Mouse (Mus musculus): ENCODE measurements around the gene Gm826.
A peak's percentile ranks its signal among the peaks of the same experiment; 100 is the strongest.

The Gm826 gene

GRCm38 (mm10) chr2:160353581-160353980 is 19.6 kb upstream of the Gm826 start:
- DNase-seq = no peak

GRCm38 (mm10) chr2:160351038-160351574 is 17.1 kb upstream of the Gm826 start:
- DNase-seq = peak; percentile 83 to 94

- DNase-seq = no peak
Observed at GRCm38 (mm10) chr2:160349578-160349977, 15.6 kb upstream of the Gm826 start.

- DNase-seq = no peak
Observed at GRCm38 (mm10) chr2:160348796-160349195, 14.8 kb upstream of the Gm826 start.

- peak in 1 of 2 experiments; percentile 19 for DNase-seq
Observed at GRCm38 (mm10) chr2:160348072-160348604, 14.2 kb upstream of the Gm826 start.

GRCm38 (mm10) chr2:160345644-160346043 is 11.7 kb upstream of the Gm826 start:
- DNase-seq = no peak

GRCm38 (mm10) chr2:160340121-160340520 is 6.2 kb upstream of the Gm826 start:
- no peak for DNase-seq

- DNase-seq = no peak
Observed at GRCm38 (mm10) chr2:160339595-160339994, 5.6 kb upstream of the Gm826 start.

- DNase-seq = no peak
Observed at GRCm38 (mm10) chr2:160336053-160336452, 2.1 kb upstream of the Gm826 start.

- DNase-seq = no peak
Observed at GRCm38 (mm10) chr2:160335043-160335442, 1.1 kb upstream of the Gm826 start.

- DNase-seq = peak in 1 of 2 experiments; percentile 49
Observed at GRCm38 (mm10) chr2:160332516-160333325, 1.2 kb downstream of the Gm826 start.

GRCm38 (mm10) chr2:160328886-160329285 is 5.1 kb downstream of the Gm826 start:
- DNase-seq = peak; percentile 21 to 62

- no peak for DNase-seq
Observed at GRCm38 (mm10) chr2:160327716-160328115, 6.2 kb downstream of the Gm826 start.

- DNase-seq = peak; percentile 69 to 83
Observed at GRCm38 (mm10) chr2:160327167-160327566, 6.8 kb downstream of the Gm826 start.

GRCm38 (mm10) chr2:160325105-160325644 is 8.8 kb downstream of the Gm826 start:
- DNase-seq = no peak

- peak in 1 of 2 experiments; percentile 13 for DNase-seq
Observed at GRCm38 (mm10) chr2:160321829-160322228, 12.1 kb downstream of the Gm826 start.

- DNase-seq = no peak
Observed at GRCm38 (mm10) chr2:160318255-160318654, 15.7 kb downstream of the Gm826 start.

- DNase-seq = no peak
Observed at GRCm38 (mm10) chr2:160313595-160314007, 20.4 kb downstream of the Gm826 start.

GRCm38 (mm10) chr2:160305070-160305469 is 28.9 kb downstream of the Gm826 start:
- no peak for DNase-seq

- no peak for DNase-seq
Observed at GRCm38 (mm10) chr2:160303992-160304391, 30.0 kb downstream of the Gm826 start.

- no peak for DNase-seq
Observed at GRCm38 (mm10) chr2:160302013-160302412, 31.9 kb downstream of the Gm826 start.

- peak; percentile 46 to 49 for DNase-seq
Observed at GRCm38 (mm10) chr2:160298586-160298985, 35.4 kb downstream of the Gm826 start.

GRCm38 (mm10) chr2:160288538-160289151 is 45.3 kb downstream of the Gm826 start:
- DNase-seq = no peak

Data from kidney, postnatal 25 days (tissue).